Mouse (Mus musculus): Measurements from ENCODE around the gene Myl9. TPM values are rescaled to one million over a fixed set of nuclear protein-coding genes. Genes with fewer than 3 reads are reported as not detected.

Gene Myl9
- polyA plus RNA-seq, 1 experiment = 155 TPM

GRCm38 (mm10) chr2:156747315-156747714, 27.9 kb upstream of the Myl9 start:
- no peaks in the 10 kb centered on the region for H3K27me3 ChIP-seq (replicated peaks; ENCODE audit: control insufficient read depth, insufficient read depth, low read length)
- H3K27ac ChIP-seq (ENCODE audit: insufficient read depth, low read depth, low read length) = no peak overlapping the region
- WGBS = 91% methylated on average over 3 of the region's 3 CpGs
- no peak for TF ChIP-seq CTCF (conservative IDR thresholded peaks at IDR 0.05; ENCODE audit: insufficient read depth, insufficient read length, low read depth, low read length)
- TF ChIP-seq POLR2A (IDR thresholded peaks at IDR 0.05; ENCODE audit: low read depth, low read length) = no peak
- H3K4me3 ChIP-seq (ENCODE audit: insufficient read depth, low read depth, low read length) = no peak overlapping the region
- H3K4me1 ChIP-seq (ENCODE audit: control insufficient read depth, insufficient read depth, low read length) = no peaks in the 10 kb centered on the region
- DNase-seq = no peak
- H3K36me3 ChIP-seq (ENCODE audit: control insufficient read depth, insufficient read depth, low read length) = no peaks in the 10 kb centered on the region; the same call in 1 of the 2 replicates

GRCm38 (mm10) chr2:156749687-156750086, 25.5 kb upstream of the Myl9 start:
- no peak for DNase-seq
- no peak for TF ChIP-seq CTCF (conservative IDR thresholded peaks at IDR 0.05; ENCODE audit: insufficient read depth, insufficient read length, low read depth, low read length)
- H3K4me1 ChIP-seq (ENCODE audit: control insufficient read depth, insufficient read depth, low read length) = no peaks in the 10 kb centered on the region
- 95% methylated on average over 8 of the region's 8 CpGs for WGBS
- no peak overlapping the region for H3K4me3 ChIP-seq (ENCODE audit: insufficient read depth, low read depth, low read length)
- no peaks in the 10 kb centered on the region; the same call in 1 of the 2 replicates for H3K36me3 ChIP-seq (ENCODE audit: control insufficient read depth, insufficient read depth, low read length)
- H3K27me3 ChIP-seq (replicated peaks; ENCODE audit: control insufficient read depth, insufficient read depth, low read length) = no peaks in the 10 kb centered on the region
- no peak overlapping the region for H3K27ac ChIP-seq (ENCODE audit: insufficient read depth, low read depth, low read length)

DNA sequence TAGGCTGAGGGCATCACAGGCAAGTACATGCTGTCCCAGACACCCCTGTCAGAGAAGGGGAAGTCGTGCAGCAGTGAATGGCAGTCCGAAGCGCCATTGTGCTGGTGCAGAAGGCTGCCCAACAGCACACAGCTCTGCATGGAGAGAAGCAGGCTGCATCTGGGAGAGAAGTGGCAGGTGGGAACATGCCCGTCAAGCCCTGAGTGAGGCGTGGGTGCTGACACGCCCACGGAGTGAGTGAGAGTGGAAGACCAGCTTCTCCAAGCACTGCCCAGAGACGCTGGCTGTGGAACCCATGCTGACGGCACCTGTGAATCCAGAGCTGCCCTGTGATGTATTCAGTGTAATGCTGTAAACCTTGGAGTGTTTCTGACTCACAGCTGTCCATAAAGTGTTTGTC, 18.3 kb upstream of the Myl9 start:
- Histone ChIP-seq H3K4me1 (ENCODE audit: control insufficient read depth, insufficient read depth, low read length) (no peaks in the 10 kb centered on the region), H3K4me3 (ENCODE audit: insufficient read depth, low read depth, low read length) (no peak overlapping the region), H3K27me3 (replicated peaks; ENCODE audit: control insufficient read depth, insufficient read depth, low read length) (no peaks in the 10 kb centered on the region), H3K27ac (ENCODE audit: insufficient read depth, low read depth, low read length) (no peak overlapping the region), H3K36me3 (ENCODE audit: control insufficient read depth, insufficient read depth, low read length) (peaks cover 4% of the 10 kb centered on the region)
- TF ChIP-seq CTCF (conservative IDR thresholded peaks at IDR 0.05; ENCODE audit: insufficient read depth, insufficient read length, low read depth, low read length) (no peak), POLR2A (IDR thresholded peaks at IDR 0.05; ENCODE audit: low read depth, low read length) (no peak)
- 97% methylated on average over 9 of the region's 9 CpGs for WGBS
- no peak for DNase-seq

GRCm38 (mm10) chr2:156760843-156761505, 14.2 kb upstream of the Myl9 start:
- H3K4me3 ChIP-seq (ENCODE audit: insufficient read depth, low read depth, low read length) = no peak overlapping the region
- no peaks in the 10 kb centered on the region for H3K27me3 ChIP-seq (replicated peaks; ENCODE audit: control insufficient read depth, insufficient read depth, low read length)
- no peaks in the 10 kb centered on the region for H3K4me1 ChIP-seq (ENCODE audit: control insufficient read depth, insufficient read depth, low read length)
- DNase-seq = no peak
- H3K27ac ChIP-seq (ENCODE audit: insufficient read depth, low read depth, low read length) = no peak overlapping the region
- WGBS = 70% methylated on average over 5 of the region's 5 CpGs
- H3K36me3 ChIP-seq (ENCODE audit: control insufficient read depth, insufficient read depth, low read length) = peaks cover 4% of the 10 kb centered on the region
- TF ChIP-seq POLR2A (IDR thresholded peaks at IDR 0.05; ENCODE audit: low read depth, low read length) (no peak), CTCF (conservative IDR thresholded peaks at IDR 0.05; ENCODE audit: insufficient read depth, insufficient read length, low read depth, low read length) (peak; percentile 39; the same call in 1 of the 2 replicates)

DNA sequence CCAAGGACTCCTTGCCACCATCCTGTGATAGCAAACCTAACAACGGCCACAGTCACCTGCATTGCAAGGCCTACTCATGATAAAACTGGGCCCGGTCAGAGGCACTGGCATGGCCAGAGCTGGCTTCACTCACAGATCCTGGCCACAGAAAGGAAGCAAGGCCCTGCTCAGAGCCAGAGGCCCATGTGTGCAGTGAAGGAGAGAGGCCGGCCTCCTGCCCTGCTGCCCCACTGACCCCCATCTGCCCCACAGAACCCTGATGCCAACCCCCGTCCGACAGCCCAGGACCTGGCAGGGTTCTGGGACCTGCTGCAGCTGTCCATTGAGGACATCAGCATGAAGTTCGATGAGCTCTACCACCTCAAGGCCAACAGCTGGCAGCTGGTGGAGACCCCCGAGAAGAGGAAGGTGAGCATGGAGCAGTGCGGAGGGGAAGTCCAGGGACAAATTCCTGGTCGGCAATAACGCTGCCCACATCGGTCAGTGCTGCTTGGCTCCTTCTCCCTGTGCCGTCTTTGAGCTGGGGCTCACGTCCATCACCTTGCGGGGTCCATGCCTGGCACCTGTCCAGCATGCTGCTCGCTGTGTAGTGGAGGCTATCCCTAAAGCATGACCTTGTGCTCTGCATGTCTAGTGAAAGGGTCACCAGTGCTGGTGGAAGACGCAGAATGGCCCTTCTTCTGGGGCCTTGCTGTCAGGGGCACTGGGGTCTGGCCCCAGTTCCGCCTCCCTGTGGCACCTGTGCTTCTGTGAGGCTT, 13.5 kb upstream of the Myl9 start:
- H3K4me1 ChIP-seq (ENCODE audit: control insufficient read depth, insufficient read depth, low read length) = no peaks in the 10 kb centered on the region
- no peak for DNase-seq
- 89% methylated on average over 17 of the region's 17 CpGs for WGBS
- no peaks in the 10 kb centered on the region for H3K27me3 ChIP-seq (replicated peaks; ENCODE audit: control insufficient read depth, insufficient read depth, low read length)
- H3K4me3 ChIP-seq (ENCODE audit: insufficient read depth, low read depth, low read length) = no peak overlapping the region
- H3K27ac ChIP-seq (ENCODE audit: insufficient read depth, low read depth, low read length) = no peak overlapping the region
- no peaks in the 10 kb centered on the region; the same call in 1 of the 2 replicates for H3K36me3 ChIP-seq (ENCODE audit: control insufficient read depth, insufficient read depth, low read length)
- TF ChIP-seq CTCF (conservative IDR thresholded peaks at IDR 0.05; ENCODE audit: insufficient read depth, insufficient read length, low read depth, low read length) (no peak), POLR2A (IDR thresholded peaks at IDR 0.05; ENCODE audit: low read depth, low read length) (no peak)

GRCm38 (mm10) chr2:156762499-156762898, 12.7 kb upstream of the Myl9 start:
- Histone ChIP-seq H3K27ac (ENCODE audit: insufficient read depth, low read depth, low read length) (peak overlapping the region; percentile 15; the same call in 1 of the 2 replicates), H3K36me3 (ENCODE audit: control insufficient read depth, insufficient read depth, low read length) (no peaks in the 10 kb centered on the region; the same call in 1 of the 2 replicates), H3K4me3 (ENCODE audit: insufficient read depth, low read depth, low read length) (no peak overlapping the region), H3K4me1 (ENCODE audit: control insufficient read depth, insufficient read depth, low read length) (no peaks in the 10 kb centered on the region), H3K27me3 (replicated peaks; ENCODE audit: control insufficient read depth, insufficient read depth, low read length) (no peaks in the 10 kb centered on the region)
- 70% methylated on average over 21 of the region's 21 CpGs for WGBS
- TF ChIP-seq CTCF (conservative IDR thresholded peaks at IDR 0.05; ENCODE audit: insufficient read depth, insufficient read length, low read depth, low read length) (no peak), POLR2A (IDR thresholded peaks at IDR 0.05; ENCODE audit: low read depth, low read length) (no peak)
- DNase-seq = no peak

DNA sequence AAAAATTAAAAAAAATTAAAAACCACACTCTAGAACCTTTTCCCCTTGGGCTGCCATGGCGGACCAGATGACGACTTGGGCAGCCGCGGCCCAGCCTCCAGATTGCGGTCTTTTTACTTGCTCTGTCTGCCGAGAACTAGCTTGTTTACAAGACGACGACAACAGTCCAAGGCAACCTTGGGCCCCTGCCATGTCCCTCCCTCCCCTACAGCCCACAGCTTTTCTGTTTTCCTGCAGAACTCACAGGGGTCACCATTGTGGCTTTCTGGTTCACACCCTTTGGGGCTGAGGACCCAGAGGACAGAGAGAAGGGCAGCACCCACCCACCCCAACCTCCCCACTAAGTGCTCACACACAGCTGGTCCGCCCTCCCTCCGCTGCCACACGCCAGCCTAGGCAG, 12.1 kb upstream of the Myl9 start:
- H3K36me3 ChIP-seq (ENCODE audit: control insufficient read depth, insufficient read depth, low read length) = no peaks in the 10 kb centered on the region; the same call in 1 of the 2 replicates
- 57% methylated on average over 11 of the region's 11 CpGs for WGBS
- peak; percentile 78 for DNase-seq
- TF ChIP-seq POLR2A (IDR thresholded peaks at IDR 0.05; ENCODE audit: low read depth, low read length) = no peak
- TF ChIP-seq CTCF (conservative IDR thresholded peaks at IDR 0.05; ENCODE audit: insufficient read depth, insufficient read length, low read depth, low read length) = no peak
- H3K4me3 ChIP-seq (ENCODE audit: insufficient read depth, low read depth, low read length) = no peak overlapping the region
- H3K27ac ChIP-seq (ENCODE audit: insufficient read depth, low read depth, low read length) = no peak overlapping the region
- no peaks in the 10 kb centered on the region for H3K4me1 ChIP-seq (ENCODE audit: control insufficient read depth, insufficient read depth, low read length)
- no peaks in the 10 kb centered on the region for H3K27me3 ChIP-seq (replicated peaks; ENCODE audit: control insufficient read depth, insufficient read depth, low read length)
